Mouse (Mus musculus) heart, adult 11 months (tissue): ENCODE measurements around the gene Hsd11b1.
"Not testable (repeated sequence)": the region's sequence is repeated elsewhere in the genome, so short reads cannot be mapped to it uniquely, and the experiment has no call there.

ENCODE experiments used
- DNase-seq: peaks from one replicate; pipeline ENCODE4 v3.0.0; 2022

Hsd11b1 gene

GRCm38 (mm10) chr1:193278414-193279045, 14.7 kb upstream of the Hsd11b1 start:
- DNase-seq, result peak; percentile 92

DNA sequence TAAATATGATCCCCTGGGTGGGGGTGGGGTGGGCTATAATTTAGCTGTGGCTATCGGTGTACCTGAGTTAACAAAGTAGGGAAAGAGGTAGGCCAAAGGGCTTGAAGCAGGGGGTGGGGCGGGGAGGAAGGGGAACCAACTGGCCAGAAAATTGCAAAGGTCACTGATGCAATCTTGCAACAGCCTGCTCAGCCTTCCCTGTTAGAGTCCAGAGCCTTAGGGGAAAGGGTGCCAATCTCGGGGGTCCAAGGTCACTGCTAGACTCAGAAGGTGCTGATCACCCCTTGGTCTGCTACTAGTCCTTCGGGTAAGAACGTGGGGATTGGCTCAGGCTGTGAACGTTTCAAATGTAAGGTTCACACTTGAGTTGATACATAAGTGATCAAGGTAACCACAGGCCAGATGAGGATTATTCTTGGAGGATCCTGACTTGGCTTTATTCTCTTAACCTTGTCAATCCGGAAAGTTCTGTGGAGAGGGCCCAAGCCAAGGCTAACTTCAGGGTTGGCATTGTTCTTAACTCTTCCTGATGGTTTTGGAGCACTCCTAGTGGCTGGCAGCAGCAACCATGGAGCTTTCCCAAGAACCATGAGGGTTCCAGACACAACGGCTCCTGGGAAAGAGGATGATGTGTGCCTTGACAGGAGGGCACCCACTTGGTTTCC, 10.7 kb upstream of the Hsd11b1 start:
- DNase-seq, result no peak

GRCm38 (mm10) chr1:193272916-193273601, 9.2 kb upstream of the Hsd11b1 start, which contains the start of gene G0s2:
Gene G0s2 (minus strand): TSS chr1:193273217.
- peak; percentile 99 for DNase-seq

- peak; percentile 95 for DNase-seq
Measured at GRCm38 (mm10) chr1:193272137-193272915, 8.5 kb upstream of the Hsd11b1 start.

- peak; percentile 90 for DNase-seq
Measured at GRCm38 (mm10) chr1:193270965-193271763, 7.3 kb upstream of the Hsd11b1 start.

DNA sequence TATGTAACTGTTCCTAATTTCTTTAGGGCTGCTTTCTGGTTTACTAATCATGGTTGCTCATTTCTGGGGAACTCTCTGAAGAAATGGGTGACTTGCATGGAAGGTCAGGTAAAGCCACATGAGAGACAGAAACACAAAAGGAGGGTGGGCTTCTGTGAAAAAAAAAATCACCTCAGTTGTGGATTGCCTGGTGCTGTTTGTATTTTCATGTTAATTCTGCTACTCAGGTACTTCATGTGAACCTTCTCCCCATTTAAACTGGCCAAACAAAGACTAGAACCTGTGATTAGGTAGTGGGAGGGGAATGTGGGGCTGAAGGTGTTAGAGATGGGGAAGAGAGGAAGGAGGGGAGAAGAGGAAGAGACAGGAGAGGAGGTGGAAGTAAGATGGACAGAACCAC, 1.9 kb upstream of the Hsd11b1 start:
- DNase-seq, result no peak

- peak; percentile 87 for DNase-seq
Measured at GRCm38 (mm10) chr1:193263026-193263907, 608 bp downstream of the Hsd11b1 start.

DNA sequence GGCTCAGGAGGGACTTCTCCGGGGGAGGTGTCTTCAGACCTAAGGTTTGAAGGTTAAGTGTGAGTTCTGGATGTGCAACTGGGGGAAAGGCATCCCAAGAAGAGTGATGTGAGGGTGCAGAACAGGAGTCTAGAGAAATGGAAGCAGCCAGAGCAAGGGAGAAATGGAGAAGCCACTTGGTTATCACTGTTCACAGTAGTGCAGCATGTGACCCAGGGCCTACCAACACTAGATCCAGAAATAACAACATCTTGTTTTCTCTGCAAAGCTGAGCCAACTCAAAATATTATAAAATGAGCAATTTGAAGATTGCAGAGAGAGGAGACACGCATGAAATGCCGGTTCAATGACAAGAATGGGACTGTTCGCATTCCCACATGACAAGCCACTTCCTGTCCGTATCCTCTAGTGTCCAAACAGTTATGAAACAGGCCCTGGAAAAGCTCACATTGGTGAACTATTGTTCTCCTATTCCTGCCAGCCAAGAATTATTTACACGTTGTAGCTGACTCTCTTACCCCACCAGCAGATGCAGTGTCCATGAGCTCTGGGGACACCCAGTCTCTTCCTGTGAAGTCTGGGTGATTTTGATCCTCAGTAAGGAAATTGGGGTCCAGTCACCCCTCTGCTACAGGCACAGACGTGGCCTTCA, 1.9 kb downstream of the Hsd11b1 start:
- peak; percentile 99 for DNase-seq

GRCm38 (mm10) chr1:193259559-193259958, 4.3 kb downstream of the Hsd11b1 start:
- DNase-seq, result peak; percentile 91

GRCm38 (mm10) chr1:193256621-193257098, 7.2 kb downstream of the Hsd11b1 start:
- peak; percentile 92 for DNase-seq

GRCm38 (mm10) chr1:193256289-193256577, 7.6 kb downstream of the Hsd11b1 start:
- DNase-seq, result no peak

DNA sequence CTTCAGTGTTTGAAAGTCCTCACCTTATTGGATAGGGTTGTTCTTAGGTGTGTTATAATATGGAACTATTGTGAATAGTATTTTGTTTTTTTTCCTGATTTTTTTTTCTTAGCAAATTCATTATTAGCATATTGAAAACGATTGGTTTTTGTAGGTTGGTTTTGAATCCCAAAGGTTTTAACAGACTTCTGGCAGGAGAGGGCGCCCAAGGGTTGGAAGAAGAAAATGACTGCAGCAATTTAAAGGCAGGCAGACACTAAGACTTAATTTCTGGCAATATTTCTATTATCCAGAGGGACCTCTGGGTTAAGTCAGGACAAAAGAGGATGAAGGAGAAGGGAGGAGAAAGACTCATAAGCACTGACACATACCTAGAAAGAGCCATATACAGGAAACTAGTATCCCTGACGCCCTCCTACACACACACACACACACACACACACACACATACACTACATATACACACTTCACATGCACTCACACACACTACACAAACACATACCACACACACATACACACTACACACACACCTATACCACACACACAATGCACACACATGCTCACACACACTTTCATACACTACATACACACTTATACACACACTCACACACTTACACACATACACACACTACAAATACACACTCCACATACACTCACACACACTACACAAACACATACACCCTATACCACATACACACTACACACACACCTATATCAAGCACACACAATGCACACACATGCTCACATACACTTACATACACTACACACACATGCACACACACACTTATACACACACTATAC, 8.2 kb downstream of the Hsd11b1 start:
- peak; percentile 93 for DNase-seq

DNA sequence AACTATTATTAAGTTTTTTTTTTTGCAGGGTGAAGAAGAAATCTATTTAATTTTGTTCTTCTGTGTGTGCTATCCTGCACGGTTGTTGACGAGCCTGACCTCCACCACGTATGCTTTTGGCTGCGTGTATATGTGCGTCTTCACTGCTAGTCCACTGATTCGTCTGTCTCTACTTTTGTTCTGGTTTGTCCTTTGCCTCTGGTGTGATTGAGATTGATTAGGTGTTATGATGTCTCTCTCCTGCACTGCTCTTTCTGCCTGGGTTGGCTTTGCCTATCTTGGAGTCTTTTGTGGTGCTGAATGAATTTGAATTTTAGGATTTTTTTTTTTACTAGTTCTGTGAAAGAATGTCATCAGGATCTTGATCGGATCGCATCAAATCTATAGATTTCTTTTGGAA, 8.8 kb downstream of the Hsd11b1 start:
- no peak for DNase-seq

- DNase-seq, result not testable (repeated sequence)
Measured at GRCm38 (mm10) chr1:193253895-193254294, 10.0 kb downstream of the Hsd11b1 start.

- DNase-seq, result peak; percentile 88
Measured at GRCm38 (mm10) chr1:193252616-193253015, 11.3 kb downstream of the Hsd11b1 start.

- peak; percentile 92 for DNase-seq
Measured at GRCm38 (mm10) chr1:193251386-193251785, 12.5 kb downstream of the Hsd11b1 start.

- DNase-seq, result no peak
Measured at GRCm38 (mm10) chr1:193250026-193250425, 13.8 kb downstream of the Hsd11b1 start.

- DNase-seq, result no peak
Measured at GRCm38 (mm10) chr1:193244235-193244634, 19.6 kb downstream of the Hsd11b1 start.

DNA sequence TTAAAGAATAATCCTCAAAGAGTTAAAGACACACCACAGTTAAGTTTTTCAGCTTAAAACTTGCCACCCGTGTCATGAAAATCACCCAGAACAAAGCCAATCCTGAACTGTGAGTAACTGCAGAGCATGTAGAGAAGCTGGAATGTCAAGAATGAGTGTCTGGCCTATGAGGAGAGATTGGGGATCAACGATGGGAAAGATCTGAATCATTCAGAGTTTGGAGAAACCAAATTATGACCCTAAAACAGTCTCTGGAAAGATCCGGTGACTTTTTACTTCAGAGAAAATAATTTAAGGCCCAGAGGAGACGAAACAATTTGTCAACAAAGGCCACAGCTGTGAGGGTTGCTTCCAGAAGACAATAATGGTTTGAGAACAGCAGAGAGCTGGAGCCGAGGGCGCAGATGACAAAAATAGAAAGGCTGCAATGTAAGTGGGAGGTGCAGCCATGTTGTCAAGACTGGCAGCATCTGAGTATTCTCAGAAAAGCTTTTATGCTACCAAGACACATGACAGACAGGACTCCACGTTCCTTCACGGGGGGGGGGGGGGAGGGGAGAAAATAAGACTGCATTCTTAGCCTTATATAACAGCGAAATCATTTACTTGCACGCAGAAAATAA, 20.2 kb downstream of the Hsd11b1 start:
- peak; percentile 92 for DNase-seq
